Mouse (Mus musculus): ENCODE results near the gene Bmpr1a. TPM values are rescaled to one million over a fixed set of nuclear protein-coding genes. Genes with fewer than 3 reads are reported as not detected.
"Not testable (repeated sequence)": the region's sequence is repeated elsewhere in the genome, so short reads cannot be mapped to it uniquely, and the experiment has no call there.

The Bmpr1a gene
- polyA plus RNA-seq, 2 experiments from 2014 or later: 0.92 to 0.96 TPM

DNA sequence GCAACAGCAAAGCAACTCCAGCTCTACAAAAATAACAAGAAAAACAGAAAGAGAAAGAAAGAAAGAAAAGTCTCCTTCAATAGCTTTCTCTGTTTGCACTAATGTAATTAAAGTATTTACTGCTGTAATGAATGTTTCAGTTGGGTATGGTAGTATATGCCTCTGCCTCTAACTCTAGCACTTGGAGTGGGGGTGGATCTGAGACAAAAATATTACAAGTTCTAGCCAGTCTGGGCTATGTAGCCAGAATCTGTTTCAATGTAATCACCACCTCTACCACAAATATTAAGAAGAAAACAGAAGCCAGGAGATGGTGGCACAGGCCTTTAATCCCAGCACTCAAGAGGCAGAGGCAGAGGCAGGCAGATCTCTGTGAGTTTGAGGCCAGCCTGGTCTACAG is 54.7 kb downstream of the Bmpr1a start:
- ATAC-seq: no peak

DNA sequence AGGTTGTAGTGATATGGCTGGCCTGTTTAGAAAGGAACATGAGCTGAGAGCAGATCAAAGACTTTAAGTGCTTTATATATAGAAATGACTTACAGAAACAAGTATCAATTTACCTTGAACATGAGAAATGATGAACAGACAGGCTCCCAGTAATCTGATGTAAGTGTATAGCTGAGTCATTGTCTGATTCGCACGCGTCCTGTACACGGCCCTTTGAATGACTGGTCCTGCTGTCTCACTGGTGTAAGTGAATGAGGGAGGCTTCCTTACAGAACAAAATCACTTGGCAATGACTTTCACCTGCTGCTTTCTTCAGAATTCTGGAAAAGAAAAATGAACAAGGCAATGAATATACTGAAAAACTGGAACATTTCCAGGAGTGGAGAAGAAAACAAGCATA is 55.5 kb downstream of the Bmpr1a start:
- ATAC-seq: no peak

DNA sequence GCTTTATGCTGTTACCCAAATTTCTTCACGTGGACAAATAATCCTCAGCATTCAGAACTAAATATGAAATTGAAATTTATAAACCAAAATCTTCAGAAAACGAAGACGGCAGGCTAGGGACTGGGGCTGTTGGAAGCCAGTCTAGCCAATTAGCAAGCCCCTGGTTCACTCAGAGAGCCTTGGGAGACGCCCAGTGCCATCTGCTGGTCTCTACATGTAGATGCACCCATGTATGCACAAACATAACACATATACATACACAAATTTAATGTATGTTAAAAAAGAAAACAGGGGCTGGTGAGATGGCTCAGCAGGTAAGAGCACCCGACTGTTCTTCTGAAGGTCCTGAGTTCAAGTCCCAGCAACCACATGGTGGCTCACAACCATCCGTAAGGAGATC is 56.5 kb downstream of the Bmpr1a start:
- ATAC-seq: no peak

DNA sequence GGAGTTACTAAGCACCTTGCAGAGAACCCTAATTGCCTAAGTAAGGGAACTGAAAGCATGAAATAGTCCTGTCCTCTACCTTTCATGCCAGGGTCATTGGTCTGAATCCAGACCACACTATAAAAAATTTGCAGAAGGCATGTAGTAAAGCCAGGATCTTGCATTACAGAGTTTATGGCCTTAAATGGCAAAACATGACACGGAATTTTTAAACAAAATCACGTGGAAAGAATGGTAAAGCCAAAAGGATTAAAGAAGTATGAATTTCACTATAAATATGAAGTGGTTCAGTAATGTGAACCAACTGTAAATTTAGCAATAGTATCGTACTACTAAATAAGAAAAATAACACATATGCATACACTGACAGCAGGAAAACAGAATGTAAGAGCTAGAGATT is 57.8 kb downstream of the Bmpr1a start:
- ATAC-seq: no peak

DNA sequence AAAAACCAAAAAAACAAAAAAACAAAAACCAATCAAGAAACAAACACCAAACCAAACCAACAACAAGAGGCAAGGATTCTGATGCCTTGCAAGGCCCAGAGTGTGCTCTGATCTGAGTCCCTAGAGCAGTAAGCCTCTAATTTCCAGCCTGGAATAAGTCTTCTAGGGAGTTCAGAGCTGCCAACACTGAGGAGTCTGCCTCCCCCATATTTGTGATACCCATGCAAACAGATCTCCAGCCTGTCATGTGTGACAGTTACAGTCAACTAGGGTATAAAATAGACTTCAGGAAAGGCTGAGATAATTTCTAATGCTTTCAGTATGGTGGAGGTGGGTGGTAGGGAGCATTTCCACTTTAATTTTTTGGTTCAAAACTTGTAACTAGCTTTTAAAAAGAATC is 58.2 kb downstream of the Bmpr1a start:
- no peak for ATAC-seq

DNA sequence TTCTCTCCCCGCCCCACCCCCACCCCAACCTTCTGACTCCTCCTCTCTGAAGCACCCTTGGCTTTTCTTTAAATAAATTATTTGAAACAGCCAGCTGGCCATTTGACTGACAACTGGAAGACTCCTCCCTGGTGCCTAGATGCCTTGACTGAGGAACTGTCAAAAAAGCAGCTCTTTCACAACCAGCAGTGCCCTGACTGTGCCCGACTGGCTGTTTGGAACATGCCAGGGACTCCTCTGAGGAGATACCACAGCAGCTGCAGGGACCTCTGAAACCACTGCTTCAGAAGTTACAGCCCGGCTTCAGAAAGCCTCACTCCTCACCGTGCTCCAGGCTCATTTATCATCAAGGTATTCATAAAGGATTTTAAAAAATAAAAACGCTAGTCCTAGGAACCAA is 58.8 kb downstream of the Bmpr1a start:
- ATAC-seq: no peak

DNA sequence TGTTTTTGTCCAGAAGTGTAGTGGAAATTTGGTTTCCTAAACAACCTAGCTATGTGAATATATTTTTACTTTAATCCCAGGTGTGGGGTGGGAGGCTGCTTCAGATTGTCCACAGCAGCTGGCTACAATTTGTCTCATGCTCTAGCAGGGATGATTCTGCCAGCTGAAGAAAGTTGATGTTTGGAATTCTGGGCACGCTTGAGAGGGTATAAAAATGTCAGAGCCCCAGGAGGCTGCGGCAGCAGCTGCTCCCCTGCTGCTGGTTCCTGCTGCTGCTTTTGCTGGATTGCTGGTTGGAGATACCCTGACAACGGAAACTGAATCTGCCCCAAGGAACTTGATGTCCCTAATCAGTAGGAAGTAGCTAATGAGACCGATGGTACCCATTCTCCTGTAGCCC is 60.6 kb downstream of the Bmpr1a start:
- ATAC-seq: no peak

DNA sequence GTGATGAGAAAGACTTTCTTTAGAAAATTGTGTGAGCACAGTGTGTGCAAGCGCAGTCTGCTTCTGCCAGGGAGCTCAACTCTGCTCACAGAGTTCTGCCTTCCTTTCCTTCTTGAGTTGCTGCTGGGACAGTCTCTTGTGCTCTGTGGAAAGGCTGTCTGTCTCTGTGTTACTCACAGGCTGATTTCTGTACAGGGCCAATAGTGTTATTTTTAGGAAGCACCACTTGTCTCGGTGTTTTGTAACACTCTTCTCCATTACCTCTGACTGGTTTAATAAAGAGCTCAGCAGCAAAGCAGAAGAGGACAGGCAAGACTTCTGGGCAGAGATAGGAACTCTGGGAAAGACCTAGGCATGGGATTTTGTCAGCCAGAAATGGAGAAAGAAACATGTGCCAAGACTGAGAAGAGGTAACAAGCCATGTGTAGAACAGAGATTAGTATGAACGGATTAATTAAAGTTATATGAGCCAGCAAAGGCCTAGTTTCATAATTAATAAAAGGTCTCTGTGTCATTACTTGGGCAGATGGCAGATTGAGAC is 62.5 kb downstream of the Bmpr1a start:
- ATAC-seq: no peak

DNA sequence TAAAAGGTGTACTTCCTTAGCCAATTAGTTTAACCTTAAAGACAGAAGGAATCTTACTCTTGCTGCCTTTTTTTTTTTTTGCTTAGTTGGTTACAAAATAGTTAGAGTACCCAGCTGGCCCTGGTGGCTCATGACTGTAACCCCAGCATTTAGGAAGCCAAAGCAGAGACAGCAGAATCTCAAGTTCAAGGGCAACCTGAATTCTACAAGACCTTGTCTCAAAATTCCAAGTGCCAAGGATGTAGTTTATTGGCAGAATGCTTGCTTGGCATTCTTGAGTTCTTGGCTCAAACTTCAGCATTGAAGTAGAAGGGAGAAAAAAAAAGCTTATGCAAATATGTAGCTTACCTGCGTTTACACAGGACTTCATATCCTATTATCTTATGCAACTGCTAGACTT is 74.1 kb downstream of the Bmpr1a start:
- ATAC-seq: no peak

DNA sequence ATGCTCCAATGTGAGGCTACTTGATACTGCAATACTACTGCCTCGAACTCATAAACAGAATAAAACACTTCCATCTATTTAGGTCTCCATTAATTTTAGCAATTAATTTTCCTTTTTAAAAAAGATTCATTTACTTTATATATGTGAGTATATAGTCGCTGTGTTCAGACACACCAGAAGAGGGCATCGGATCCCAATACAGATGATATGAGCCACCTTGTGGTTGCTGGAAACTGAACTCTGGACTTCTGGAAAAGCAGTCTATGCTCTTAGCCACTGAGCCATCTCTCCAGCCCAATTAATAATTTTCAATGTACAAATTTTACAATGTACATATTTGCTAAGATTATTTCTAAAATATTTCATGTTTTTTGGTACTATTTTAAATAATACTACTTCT is 74.9 kb downstream of the Bmpr1a start:
- ATAC-seq: no peak

DNA sequence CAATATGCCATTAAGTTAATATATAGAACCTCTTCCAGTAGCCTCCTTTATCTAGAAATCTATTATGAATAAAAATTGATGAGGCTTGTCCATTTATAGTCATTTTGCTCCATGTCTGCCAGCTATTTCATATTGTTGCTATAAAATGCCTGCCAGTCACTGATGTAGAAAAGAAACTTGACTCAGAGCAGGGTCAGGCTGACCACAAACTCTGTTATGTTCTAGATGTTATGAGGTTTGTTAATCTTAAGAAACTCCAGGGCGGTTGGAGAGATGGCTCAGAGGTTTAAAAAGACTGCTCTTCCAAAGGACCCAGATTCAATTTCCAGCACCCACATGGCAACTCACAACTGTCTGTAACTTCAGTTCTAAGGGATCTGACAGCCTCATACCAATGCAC is 82.1 kb downstream of the Bmpr1a start:
- no peak for ATAC-seq

DNA sequence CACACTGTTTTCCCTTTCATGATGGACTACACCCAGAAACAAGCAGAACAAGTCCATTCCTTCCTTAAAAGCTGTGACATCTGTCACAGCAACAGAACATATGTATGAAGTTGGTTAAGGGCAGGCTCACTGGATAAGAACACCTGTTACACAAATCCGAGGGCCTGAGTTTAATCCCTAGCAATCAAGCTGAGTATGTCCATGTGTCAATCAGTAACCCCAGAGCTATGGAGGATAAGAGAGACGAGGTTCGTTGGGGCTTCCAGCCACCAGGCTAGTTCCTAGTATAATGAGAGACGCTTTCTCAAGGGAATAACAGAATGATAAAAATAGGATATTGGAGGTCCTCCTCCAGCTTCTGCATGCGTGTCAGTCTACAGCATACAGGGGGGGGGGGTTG is 85.6 kb downstream of the Bmpr1a start:
- no peak for ATAC-seq

DNA sequence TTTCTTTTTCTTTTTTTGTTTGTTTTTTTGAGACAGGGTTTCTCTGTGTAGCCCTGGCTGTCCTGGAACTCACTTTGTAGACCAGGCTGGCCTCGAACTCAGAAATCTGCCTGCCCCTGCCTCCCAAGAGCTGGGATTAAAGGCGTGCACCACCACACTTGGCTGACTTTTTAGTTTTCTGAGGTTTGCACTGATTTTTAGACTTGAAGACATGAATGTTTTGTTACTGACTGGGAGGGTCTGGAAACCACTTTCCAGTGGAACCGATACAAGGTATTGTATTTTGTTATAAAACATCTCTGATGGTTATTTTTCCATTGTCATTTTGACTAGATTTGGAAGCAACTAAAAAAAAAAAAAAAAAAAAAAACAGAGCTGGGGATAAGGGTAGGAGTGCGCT is 86.2 kb downstream of the Bmpr1a start:
- ATAC-seq: not testable (repeated sequence)

DNA sequence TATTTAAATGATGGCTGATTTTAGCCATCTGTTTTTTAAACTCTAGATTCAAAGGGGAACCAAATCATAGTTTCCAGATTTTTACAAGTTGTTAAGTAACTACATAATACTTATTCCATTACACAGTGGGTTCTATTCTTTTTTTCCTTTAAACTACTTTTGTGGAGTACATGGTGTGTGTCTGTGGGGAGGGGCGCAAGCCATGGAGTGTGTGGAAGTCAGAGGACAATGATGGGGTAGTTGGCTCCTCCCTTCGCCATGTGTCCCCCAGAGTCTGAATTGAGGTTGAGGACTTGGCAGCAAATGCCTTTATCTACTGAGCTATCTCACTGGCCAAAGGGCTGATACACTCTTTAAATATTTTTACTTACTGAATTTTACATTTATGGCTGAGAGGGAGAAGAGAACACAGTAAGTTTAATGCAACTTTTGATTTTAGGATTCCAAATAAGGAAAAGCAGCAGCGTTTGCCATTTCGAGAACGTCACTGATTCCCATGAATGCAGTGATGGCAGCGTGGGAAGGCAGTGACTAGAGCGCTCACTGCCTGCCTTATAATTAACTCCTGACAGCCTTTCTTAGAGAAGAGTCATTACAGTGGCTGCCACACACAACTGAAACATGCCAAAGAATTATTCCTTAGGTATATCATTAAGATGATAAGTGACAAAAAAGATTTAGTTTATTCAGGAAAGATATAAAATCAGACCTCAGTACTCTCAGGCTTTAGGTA is 90.8 kb downstream of the Bmpr1a start:
- no peak for ATAC-seq

DNA sequence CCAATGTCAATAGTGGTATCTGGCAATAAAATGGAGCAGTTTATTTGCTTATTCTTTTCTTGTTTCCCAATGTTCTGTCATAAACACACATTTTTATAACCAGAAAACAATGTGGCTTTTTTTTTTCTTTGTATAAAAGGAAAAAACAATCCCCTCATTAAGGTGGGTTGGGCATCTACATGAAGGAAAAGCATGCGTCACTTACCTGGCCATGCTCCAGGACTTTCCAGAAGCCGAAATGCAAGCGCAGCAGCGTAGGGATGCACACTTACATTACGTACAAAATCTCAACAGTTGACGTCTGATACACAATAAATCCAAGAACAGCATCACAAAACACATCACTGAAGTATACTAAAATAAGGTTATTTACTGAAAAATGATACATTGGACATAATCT is 92.4 kb downstream of the Bmpr1a start:
- ATAC-seq: no peak

DNA sequence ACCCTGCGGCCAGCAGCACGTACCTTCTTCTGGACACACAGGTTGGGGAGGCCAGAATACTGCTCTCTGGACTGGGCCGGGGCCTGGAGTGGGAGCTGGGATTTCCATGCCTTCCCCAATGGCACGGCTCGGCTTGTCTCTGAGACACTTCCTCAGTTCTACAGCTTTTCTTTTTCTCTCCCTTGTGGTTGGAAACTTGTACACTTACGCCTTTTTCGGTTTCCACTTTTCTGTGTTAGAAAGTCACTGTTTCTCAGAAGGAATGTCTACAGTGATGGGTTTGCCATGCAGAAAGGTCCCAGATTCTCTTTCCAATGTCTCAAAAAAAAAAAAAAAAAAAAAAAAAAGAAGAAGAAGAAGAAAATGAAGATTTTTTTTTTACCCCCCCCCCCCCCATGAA is 99.7 kb downstream of the Bmpr1a start:
- ATAC-seq: no peak

DNA sequence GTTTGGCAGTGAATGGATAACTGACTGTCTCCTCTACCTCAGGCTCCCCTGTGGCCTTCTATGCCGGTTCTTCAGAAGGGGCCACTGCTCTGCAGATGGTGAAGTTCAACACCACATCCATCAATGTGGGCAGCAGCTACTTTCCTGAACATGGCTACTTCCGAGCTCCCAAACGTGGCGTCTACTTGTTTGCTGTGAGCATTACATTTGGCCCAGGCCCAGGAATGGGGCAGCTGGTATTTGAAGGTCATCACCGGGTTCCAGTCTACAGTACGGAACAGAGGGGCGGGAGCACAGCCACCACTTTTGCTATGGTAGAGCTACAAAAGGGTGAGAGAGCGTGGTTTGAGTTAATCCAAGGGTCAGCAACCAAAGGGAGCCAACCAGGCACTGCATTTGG is 100.3 kb downstream of the Bmpr1a start:
- ATAC-seq: no peak

DNA sequence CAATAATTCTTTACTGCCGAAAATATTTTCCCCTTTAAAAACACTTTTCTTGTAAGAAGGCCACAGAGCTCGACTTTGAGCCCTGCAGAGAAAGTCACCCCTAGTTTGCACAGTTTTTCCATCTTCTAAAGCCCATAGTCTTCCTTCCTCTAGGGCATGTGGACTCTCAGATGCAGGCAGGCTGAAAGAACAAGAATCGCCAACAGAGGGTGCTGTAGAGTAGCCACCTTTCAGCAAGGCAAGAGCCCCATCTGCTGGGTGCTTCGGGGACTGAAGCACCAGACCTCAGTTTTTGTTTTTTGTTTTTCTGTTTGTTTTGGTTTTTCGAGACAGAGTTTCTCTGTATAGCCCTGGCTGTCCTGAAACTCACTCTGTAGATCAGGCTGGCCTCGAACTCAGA is 102.0 kb downstream of the Bmpr1a start:
- ATAC-seq: peak; percentile 91

DNA sequence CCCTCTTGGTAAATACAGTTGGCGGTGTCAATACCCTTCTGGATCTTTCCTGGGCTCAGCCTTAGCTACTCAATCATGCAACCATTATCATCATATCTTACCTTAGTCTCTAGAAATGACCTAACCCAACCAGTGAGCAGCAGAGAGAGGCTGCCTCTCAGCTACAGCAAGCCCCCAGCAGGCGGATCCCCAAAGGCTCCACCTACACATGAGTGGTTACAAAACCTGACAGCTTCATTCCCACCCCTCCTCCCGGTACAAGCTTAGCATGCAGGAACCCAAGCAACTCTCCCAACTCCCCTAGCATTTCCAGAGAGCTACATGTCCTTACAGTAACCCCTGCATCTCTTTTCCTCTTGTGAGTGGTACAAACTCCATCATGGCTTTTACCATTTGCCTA is 103.1 kb downstream of the Bmpr1a start:
- ATAC-seq: no peak

DNA sequence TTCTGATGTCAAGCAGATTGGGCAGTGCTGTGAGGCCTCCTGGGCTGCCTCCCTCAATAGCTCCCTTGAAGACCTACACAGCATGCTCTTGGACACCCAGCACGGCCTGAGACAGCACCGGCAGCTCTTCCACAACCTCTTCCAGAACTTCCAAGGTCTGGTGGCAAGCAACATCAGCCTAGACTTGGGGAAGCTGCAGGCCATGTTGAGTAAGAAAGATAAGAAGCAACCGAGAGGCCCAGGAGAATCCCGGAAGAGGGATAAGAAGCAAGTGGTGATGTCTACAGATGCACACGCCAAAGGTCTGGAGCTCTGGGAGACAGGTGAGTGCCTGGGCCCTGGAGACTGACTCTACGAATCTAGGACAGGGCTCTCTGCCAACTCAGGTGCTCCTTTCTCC is 103.8 kb downstream of the Bmpr1a start:
- ATAC-seq: no peak

DNA sequence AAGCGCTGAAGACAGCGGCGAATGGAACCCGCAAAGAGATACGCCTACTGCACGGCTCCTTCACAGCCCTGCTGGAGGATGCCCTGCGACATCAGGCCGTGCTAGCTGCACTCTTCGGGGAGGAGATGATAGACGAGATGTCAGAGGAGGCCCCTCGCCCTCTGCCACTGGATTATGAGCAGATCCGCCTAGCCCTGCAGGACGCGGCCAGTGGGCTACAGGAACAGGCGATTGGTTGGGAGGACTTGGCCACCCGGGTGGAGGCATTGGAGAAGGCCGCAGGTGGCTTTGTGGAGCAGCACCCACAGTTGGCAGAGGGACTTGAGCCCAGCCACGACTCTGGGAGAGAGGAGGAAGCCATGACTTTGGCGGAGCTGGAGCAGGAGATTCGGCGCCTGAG is 104.2 kb downstream of the Bmpr1a start:
- ATAC-seq: no peak

DNA sequence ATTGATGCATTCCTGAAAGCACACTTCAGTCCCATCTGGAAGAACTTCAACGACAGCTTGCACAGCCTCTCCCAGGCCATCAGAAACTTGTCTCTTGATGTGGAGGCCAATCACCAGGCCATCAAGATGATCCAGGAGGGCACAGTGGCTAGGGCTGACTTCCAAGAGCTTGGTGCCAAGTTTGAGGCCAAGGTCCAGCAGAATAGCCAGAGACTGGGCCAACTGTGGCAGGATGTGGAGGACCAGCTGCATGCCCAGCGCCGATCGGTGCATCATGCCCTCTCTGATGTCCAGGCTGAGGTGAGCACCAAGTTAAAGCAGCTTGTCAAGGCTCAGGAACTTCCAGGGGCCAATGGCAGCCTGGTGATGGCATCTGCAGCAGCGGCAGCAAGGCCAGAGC is 105.3 kb downstream of the Bmpr1a start:
- ATAC-seq: no peak

DNA sequence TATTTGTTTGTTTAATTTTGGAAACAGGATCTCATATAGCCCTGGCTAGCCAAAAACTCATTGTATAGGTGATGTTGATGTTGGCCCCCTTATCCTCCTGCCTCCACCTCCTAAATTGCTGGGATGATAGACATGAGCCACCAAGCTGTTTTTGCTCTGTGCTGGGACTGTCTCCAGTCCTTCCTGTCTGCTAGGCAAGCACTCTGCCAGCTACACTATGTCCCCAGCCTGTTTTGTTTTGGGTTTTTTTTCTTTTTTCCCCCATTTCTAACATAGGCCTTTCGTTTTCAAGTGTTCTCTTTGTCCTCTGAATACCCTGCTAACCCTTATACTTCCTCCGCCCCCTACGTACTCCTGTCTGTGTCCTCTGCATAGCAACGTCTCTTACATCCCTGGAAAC is 109.8 kb downstream of the Bmpr1a start:
- ATAC-seq: no peak

DNA sequence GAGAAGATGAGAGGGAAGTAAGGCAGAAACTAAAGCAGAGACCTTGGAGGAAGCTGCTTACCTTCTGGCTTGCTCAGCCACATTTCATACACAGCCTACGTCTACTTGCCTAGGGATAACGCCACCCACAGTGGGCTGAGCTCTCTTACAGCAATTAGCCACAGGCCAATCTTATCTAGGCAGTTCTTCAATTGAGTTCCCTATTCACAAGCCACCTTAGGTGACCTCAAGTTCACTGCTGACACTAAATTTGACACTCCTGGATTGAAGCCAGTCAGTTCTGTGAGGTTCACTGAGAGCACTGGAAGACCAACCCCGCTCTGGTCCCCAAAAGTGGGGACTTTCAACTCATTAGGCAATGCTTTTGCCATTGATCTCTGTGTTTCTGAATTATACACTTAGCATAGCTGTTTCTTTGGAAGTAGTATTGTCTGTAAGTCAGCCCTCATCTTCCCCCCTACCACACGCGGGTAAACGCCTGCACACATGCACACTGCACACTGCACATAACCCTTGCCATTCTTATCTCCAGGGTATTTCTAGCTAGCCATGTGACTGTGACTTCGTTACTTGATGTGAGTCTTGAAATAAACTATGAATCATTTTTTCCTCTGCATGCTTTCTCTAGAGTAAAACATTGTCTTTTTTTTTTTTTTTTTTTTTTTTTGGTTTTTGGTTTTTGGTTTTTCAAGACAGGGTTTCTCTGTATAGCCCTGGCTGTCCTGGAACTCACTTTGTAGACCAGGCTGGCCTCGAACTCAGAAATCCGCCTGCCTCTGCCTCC is 120.0 kb downstream of the Bmpr1a start:
- no peak for ATAC-seq

All from CD4-positive, CD25-positive, alpha-beta regulatory T cell, adult 4 months (primary cell).